15 mouse cellular contexts compared by ENCODE assay signal in genomic region chr4:40217910-40218309, GRCm38 (mm10). TPM values are rescaled to one million over a fixed set of nuclear protein-coding genes. Genes with fewer than 3 reads are reported as not detected.
DNase-seq lines count a peak whose midpoint lies in the region; ATAC-seq and TF ChIP-seq lines count a peak whose summit lies in the region.
"Had no signal": no experiment of that assay in that cellular context is flagged by ENCODE, and none has a peak within 500 bp of the region (broad histone marks: within the 10 kb centered on the region; RNA-seq: fewer than 3 reads in every experiment).

No protein-coding gene starts in this region.

- DNase-seq in lung, postnatal 0 days (ENCODE audit: low spot score) = no peak
- DNase-seq in lung, postnatal 10 days = no peak
- peak; percentile 23 to 35 for DNase-seq in B cell, adult 2 months
- peak; percentile 29 for DNase-seq in ES-CJ7 (ENCODE audit: low read depth, low spot score)
- no peak for DNase-seq in natural killer cell, adult 2 months (ENCODE audit: low spot score in 2 of 2)
- no peak for DNase-seq in frontal cortex, postnatal 36 days (ENCODE audit: low spot score in 2 of 2)
- DNase-seq: cerebellum, adult 18-20 months; right cerebral cortex, adult 18-20 months had no signal

- no peak overlapping the region for H3K4me2 ChIP-seq in lung, postnatal 0 days (replicated peaks; ENCODE audit: low read depth, low read length)
- H3K4me2 ChIP-seq: embryonic facial prominence, embryonic 13.5 days; intestine, embryonic 15.5 days; limb, embryonic 15.5 days had no signal

- ATAC-seq in lung, postnatal 0 days = no peak
- peak; percentile 79 for ATAC-seq in granulocyte monocyte progenitor cell, adult 5-6 weeks (replicated peaks; ENCODE audit: poor library complexity, severe bottlenecking)

- no peak overlapping the region for H3K27ac ChIP-seq in lung, postnatal 0 days (ENCODE audit: low read length)
- H3K27ac ChIP-seq: embryonic facial prominence, embryonic 13.5 days; forebrain, embryonic 10.5 days; intestine, embryonic 15.5 days; limb, embryonic 15.5 days; stomach, postnatal 0 days had no signal

- no peaks in the 10 kb centered on the region for H3K27me3 ChIP-seq in lung, postnatal 0 days (replicated peaks; ENCODE audit: insufficient read depth, low read length)
- H3K27me3 ChIP-seq: intestine, embryonic 15.5 days had no signal

- H3K4me1 ChIP-seq in lung, postnatal 0 days (ENCODE audit: insufficient read depth, low read depth, low read length) = no peaks in the 10 kb centered on the region
- H3K4me1 ChIP-seq: embryonic facial prominence, embryonic 13.5 days; intestine, embryonic 15.5 days; limb, embryonic 15.5 days had no signal

- peaks cover 3% of the 10 kb centered on the region; the same call in 1 of the 2 replicates for H3K36me3 ChIP-seq in lung, postnatal 0 days (ENCODE audit: insufficient read depth, low read length)
- H3K36me3 ChIP-seq: embryonic facial prominence, embryonic 13.5 days; forebrain, embryonic 10.5 days; intestine, embryonic 15.5 days had no signal

- no peak for TF ChIP-seq EP300 in lung, postnatal 0 days (IDR thresholded peaks at IDR 0.05)

- 58% methylated on average over 3 of the region's 3 CpGs for WGBS in lung, postnatal 0 days

- no peak overlapping the region for H3K9ac ChIP-seq in lung, postnatal 0 days (replicated peaks; ENCODE audit: low read depth)
- H3K9ac ChIP-seq: embryonic facial prominence, embryonic 13.5 days; intestine, embryonic 15.5 days; limb, embryonic 15.5 days had no signal

- peak; percentile 23; the same call in 1 of the 2 replicates for TF ChIP-seq CTCF in lung, postnatal 0 days (IDR thresholded peaks at IDR 0.05)

- no peaks in the 10 kb centered on the region for H3K9me3 ChIP-seq in lung, postnatal 0 days (ENCODE audit: low read length)
- H3K9me3 ChIP-seq: embryonic facial prominence, embryonic 13.5 days; forebrain, embryonic 10.5 days; intestine, embryonic 15.5 days; limb, embryonic 15.5 days had no signal

- no peak overlapping the region for H3K4me3 ChIP-seq in lung, postnatal 0 days (ENCODE audit: low read depth, low read length)
- H3K4me3 ChIP-seq: embryonic facial prominence, embryonic 13.5 days; forebrain, embryonic 10.5 days; intestine, embryonic 15.5 days; limb, embryonic 15.5 days; myocyte had no signal

RNA-seq across cellular contexts. Expression of gene Ddx58, which starts 21.7 kb away (rescaled TPM):
- polyA plus RNA-seq in lung, postnatal 0 days (2015; fragmentation: Nextera tagmentation; extraction: Ambion mirVana) = 15.3 and 18.1 TPM in 2 replicates
- total RNA-seq in granulocyte monocyte progenitor cell, adult 5-6 weeks (2014; fragmentation: Nextera tagmentation) = 9.3 and 14.1 TPM in 2 replicates
- total RNA-seq in granulocyte monocyte progenitor cell, adult 5-6 weeks (2017) = 5.4 and 10.7 TPM in 2 replicates

RNA-seq across cellular contexts. Expression of gene Smim27, which starts 51.5 kb away (rescaled TPM):
- polyA plus RNA-seq in lung, postnatal 0 days (2015; fragmentation: Nextera tagmentation; extraction: Ambion mirVana) = 45.6 and 57.1 TPM in 2 replicates
- total RNA-seq in granulocyte monocyte progenitor cell, adult 5-6 weeks (2014; fragmentation: Nextera tagmentation) = 20.5 and 35.3 TPM in 2 replicates
- total RNA-seq in granulocyte monocyte progenitor cell, adult 5-6 weeks (2017) = 1.4 and 8.9 TPM in 2 replicates

RNA-seq across cellular contexts. Expression of gene Topors, which starts 51.7 kb away (rescaled TPM):
- 25.4 and 27.9 TPM in 2 replicates for polyA plus RNA-seq in lung, postnatal 0 days (2015; fragmentation: Nextera tagmentation; extraction: Ambion mirVana)
- 37.2 and 41.3 TPM in 2 replicates for total RNA-seq in granulocyte monocyte progenitor cell, adult 5-6 weeks (2014; fragmentation: Nextera tagmentation)
- 93.1 and 94.7 TPM in 2 replicates for total RNA-seq in granulocyte monocyte progenitor cell, adult 5-6 weeks (2017)

Comparison
In these comparisons a context has a peak if more than half of its experiments do, and no peak if none do; other contexts are left out.
1. DNase-seq: peak in B cell, adult 2 months (2 of 2) and ES-CJ7 (single experiment); none in lung, postnatal 0 days (single experiment), lung, postnatal 10 days (single experiment), natural killer cell, adult 2 months (0 of 2) and frontal cortex, postnatal 36 days (0 of 2).